Mouse (Mus musculus) adrenal gland, adult (tissue): ENCODE measurements around the gene Celf2.

Experiments used
- DNase-seq, 2 experiments: peaks; one replicate each; pipeline ENCODE4 v3.0.0; 2022 to 2023; ENCODE audit warnings: low spot score in 1 of 2; ENCODE audit not compliant: inconsistent age in 2 of 2

Celf2 gene

DNA sequence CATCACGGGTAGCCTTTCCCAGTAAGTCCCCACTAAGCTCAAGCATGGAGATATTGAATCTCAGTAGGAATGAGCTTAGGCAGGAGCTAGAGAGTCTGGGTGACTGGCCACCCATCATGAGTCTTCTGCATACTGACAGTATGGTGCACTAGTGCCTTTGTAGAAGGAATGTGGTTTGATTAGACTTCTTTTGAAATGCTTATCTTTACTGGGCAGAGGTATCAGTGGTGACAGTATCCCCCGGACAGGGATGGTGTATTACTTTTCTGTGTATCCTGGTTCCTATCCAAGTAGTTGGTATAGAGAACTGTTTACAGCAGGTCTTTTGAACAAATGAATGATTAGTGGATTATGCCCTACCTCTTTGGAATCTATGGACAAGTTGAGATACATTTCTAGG is 973.0 kb downstream of the Celf2 start:
- no peak for DNase-seq

DNA sequence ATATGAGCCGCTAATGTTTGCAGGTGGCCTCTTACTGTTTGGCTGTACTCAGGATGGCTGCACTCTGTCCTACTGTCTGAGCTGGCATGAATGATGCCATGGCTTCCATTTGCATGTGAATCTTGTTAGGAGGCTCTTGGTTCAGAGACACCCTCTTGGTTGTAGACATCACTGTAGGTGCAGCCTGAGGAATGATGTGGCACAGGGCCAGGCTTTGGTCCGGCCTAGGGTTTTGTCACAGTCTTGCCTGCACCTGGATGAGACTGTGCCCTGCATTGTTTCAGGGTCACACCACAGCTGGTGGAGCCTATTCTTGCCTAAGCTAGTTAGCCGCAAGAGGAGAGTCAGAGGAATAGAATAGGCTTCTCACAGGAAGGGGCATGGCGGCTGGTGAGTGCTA is 977.0 kb downstream of the Celf2 start:
- no peak for DNase-seq

DNA sequence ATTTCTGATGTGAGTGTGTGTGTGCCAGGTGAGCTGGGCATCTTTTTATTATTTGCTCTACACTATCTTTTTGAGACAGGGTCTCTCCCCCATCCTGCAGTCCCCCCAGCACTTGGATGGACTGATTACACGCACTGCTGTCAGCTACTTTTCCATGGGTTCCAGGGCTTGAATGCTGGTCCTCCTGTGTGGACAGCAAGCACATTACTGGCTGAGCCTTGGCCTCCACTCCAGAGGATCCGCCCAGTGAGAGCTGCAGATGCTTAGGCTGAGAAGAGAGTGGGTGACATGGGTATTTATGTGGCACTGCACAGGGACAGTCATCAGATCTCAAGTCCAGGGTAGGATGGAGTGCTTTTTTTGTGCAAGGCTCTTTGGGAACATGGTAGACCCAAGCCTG is 981.3 kb downstream of the Celf2 start:
- DNase-seq, result no peak

DNA sequence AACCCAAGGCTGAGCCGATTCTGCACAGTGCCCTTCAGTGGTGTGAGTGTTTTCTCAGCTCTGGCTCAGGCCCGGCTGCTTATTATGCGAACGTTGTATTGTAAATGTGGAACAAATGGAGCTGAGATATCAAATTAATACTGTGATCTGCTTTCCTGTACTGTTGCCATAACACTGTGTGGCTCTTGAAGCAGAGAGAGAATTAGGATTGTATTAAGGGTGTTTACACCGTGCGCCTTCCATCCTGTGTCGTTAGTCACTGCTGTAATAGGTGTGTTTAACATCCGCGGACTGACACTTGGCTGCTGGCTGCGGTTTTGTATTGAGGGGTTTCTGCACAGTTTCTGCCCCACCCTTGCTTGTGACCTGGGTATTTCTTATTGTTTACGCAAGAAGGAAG is 982.5 kb downstream of the Celf2 start:
- no peak for DNase-seq

DNA sequence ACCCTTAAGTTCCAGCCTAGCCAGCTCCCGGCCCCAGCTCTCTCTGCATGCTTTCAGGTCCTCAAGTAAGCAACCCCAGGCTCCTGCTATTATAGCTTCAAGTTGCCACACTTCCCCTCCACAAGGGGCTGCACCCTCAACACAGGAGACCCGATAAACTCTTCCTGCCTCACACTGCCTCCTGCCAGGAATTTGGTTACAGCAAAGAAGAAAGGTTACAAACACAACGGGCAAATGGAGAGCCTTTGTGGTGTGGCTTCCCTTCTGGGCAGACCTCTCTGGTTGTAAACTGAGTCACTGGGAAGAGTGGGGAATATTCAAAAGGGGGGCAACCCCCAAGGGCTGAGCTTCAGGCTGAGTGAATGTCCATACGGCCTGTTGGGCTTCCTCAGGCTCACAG is 983.1 kb downstream of the Celf2 start:
- no peak for DNase-seq

DNA sequence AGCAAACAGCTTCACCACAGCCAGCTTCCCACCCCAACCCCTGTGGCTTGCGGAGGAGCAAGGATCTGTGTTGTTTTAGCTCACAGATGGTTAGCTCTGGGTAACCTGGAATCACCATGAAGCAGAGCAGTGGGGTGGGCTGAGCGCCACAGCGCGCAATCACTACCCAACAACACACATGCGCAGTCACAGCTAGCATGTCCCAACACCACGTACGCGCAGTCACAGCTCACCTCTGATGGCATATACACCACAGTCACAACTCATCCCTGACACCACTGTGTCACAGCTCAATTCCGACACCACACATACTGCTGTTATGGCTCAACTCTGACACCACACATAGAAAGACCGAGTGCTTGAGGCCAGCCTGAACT is 985.5 kb downstream of the Celf2 start:
- no peak for DNase-seq

DNA sequence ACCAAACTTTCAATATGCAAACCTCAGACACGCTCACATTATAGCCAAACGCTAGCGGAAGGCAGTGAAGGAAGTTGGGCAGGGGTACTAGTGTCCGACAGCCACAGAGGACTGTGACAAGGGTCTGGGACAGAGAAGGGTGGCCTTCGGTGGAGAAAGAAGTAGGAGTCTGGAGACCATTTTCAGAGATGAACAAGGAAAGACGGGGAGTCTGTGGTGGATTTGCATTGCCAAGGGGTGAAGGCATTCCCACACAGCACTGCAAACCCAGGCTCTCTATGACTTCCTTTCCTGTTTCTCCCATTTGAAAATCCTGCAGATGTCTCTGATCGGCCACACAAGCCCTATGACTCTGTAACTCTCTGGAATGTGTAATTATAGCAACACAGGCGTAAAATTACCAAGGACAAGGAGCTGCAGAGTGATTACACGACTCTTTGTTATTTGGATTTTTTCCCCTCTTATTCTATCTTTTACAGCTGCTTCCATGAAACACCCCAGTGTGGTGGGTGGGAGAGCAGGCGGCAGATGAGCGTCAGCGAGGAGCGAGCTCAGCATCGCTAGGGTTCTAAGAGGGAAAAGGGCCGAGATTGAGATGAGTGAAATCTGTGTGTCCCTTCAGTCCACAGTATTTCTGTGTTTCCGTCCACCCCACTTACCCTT is 986.0 kb downstream of the Celf2 start:
- DNase-seq, result no peak

DNA sequence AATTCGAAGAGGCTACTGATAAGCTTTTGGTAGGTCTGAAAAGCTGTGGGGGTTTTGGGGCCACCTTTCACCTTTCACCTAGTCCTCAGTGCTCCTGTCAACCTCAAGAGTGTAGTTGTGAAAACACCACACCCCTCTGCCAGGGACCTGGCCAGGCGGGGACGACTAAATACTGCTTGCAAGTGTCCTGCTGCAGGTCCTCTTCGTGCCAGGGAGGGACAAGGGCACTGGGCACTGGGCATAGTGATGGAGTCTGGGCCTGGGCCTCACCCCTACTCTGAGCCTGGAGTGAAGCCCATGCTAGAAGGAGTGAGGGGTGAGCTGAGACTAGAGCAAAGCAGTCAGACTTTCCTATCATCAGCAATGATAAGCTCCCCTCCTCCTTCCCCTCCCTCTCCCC is 987.0 kb downstream of the Celf2 start:
- no peak for DNase-seq

DNA sequence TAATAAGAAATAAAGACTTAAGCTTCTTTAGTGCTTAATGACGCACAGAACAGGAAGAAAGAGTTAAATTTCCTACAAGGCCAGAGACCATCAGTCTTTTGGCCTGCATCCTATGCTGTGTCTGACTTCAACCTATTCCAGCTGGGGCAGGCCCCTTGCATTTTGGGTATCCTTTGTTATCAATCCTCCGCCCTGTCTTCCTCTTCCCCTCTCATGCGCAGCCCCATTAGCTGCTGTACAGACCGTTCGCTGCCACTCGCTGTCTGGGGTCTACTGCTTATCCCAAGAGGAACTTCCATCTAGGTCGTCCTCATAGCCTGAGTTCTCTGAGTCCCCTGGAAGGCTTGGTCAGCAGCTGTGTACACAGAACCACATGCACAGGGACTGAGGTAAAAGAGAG is 996.2 kb downstream of the Celf2 start:
- DNase-seq, result no peak

DNA sequence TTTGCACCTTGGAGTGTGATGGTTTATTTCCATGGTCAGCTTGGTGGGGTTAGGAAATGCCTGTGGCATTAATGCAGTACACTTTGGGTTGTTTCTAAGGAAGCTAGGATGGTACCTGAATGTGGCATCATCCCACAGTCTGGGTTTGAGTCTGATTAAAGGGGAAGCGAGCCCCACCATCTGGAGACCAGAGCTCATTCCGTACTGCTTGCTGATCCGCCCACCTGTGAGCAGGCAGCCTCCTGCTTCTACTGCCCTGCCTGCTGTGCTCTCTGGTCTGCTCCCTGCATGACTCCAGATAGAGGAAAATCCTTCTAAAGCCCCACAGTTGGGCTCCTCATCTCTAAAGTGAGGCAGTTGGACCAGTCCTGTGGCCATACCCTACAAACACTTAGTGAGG is 1002.3 kb downstream of the Celf2 start:
- no peak for DNase-seq

DNA sequence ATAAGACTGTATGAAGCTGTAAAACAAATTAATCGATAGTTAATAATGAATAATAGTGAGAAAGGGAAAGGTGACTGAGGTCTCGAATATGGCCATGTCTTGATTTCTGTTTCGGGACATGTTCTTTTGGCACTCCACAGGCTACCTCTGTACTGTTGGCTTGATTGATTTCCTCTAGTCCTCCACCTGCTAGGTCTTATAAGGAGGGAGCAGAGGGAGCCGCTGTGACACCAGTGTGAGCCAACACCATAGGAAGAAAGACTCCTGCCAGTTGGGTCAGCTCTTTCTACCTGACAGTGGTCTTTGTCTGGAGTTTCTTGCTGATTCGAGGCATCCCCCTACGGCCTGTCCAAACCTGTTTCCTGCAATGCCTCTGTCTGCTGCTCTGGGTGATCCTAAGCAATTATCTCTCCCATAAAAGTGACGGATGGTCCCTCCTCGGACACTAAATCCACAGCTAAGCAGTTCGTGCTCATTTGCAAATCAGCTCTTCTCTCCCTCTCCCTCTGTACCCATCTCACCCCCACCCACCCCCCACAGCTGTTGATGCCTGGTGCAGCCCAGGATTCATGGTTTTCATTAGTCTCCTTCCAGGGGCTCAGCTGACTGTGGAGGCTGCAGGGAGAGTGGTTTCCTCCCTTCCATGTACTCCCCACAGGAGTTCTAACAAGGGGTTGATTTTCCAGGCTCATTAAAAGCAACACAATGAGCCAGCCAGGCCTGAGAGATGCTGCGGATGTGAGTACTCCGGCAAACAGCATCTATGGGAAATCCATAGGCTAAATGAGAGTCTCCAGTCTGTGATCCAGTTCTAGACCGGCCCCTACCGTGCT is 1003.2 kb downstream of the Celf2 start:
- no peak for DNase-seq

DNA sequence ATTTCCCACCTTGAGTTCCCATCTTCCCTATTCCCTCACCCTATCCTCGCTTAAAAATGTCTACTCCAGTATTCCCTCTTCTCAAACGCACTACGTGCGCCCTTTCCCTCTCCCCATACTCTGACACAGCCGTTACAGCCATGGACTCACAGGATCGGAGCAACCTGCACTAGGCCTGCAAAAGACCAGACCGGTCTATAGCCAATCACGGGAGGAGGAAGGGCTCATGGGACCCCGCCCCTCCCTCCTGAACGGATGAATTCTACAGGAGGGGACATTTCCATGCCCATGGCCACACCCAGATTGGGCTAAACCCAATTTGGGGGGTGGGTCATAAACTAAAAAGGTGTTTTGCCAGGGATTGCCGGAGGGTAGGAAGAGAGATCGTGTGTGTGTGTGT is 1003.8 kb downstream of the Celf2 start:
- no peak for DNase-seq

DNA sequence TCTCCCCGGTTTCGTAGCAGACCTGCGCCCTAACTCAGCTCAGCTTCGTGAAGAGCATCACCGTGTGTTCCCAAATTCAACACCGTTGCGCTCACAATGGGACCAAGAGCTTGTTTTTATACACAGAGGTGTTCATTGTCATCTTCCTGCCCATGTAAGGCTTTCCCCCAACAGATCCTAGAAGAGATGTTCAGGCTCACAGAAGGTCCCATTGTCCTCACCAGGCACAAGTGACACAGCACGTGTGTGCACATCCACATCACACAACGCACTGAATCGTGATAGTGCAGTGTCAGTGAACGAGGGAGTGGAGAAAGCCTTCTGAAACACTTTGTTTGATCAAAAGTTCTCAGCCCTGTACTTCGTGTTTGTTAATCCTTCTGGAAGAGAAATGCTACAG is 1011.3 kb downstream of the Celf2 start:
- DNase-seq, result no peak

DNA sequence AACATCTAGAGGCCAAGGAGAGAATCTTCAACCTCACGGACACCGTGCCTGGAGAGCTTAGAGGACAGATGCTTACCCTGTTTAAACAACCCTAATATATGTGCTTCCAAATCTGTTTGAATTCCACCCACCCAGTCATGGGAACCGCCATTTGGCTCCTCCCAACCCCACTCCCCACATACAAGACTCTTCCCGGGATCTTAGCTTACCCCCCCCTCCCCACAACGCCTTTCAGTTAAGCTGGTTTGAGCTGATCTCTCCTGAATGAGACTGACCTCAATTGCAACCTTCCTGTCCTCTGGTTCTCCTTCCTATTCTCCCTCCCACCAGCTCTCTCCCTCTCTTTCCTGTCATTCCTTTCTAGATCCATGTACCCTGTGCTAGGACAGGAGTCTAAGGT is 1011.7 kb downstream of the Celf2 start:
- no peak for DNase-seq

DNA sequence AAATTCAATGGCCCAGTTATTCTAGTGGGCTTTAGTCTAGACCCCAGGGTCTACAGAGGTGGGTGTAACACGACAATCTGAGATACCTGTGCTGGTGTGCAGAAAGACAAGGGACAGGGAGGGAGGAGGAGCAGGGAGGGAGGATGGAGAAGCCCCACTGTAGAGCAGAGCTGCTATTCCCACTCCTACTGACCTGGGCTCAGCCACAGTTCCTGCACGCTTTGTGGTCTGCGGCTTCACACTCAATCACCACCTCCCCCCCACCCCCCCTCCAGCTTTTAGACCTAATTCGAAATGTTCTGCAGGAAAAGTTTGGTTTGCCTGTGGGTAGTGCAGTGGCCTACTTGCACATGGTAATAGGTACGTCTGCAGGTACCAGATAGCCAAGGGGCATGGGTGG is 1015.5 kb downstream of the Celf2 start:
- DNase-seq, result no peak

DNA sequence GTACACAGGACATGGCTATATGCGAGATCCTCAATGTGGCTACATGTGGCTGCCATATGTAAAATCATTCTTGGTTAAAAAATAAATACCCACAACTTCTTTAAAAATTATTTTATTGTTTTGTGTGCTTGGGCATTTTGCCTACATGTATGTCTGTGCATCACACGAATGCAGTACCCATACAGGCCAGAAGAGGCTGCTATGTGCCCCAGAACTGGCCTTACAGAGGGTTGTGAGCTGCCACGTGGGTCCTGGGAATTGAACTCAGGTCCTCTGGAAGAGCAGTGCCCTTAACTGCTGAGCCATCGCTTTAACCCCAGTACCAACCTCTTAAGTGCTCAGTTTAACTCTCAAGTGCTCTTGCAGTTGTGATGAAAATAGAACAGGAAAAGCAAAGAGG is 1018.5 kb downstream of the Celf2 start:
- DNase-seq, result no peak

DNA sequence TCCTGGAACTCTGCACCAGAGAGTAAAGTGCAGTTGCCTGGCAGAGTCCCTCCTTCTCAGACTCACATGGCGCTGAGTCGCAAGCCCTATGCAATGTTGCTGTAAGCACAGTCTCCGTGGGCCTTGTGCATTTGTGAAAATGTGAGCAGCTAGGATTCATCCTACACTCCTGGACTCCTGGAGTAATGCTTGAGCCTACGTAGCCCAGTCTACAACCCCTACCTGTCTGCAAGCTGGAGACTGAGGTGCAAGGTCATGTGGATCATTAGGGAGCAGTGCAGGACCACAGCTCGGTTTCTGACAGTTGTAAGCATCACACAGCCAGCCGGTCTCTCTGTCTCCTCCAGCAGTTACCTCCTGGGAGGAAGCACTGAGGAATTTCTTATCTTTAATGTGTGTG is 1019.3 kb downstream of the Celf2 start:
- no peak for DNase-seq
